ENCODE assay signal across 8 mouse cellular contexts in genomic region chr9:66181126-66181825, GRCm38 (mm10). TPM values are rescaled to one million over a fixed set of nuclear protein-coding genes. Genes with fewer than 3 reads are reported as not detected.
DNase-seq lines count a peak whose midpoint lies in the region; ATAC-seq lines count a peak whose summit lies in the region.

No protein-coding gene starts in this region.

- no peaks in the 10 kb centered on the region for H3K9me3 ChIP-seq in heart, embryonic 12.5 days (replicated peaks)
- no peaks in the 10 kb centered on the region for H3K9me3 ChIP-seq in limb, embryonic 12.5 days

- no peak for DNase-seq in heart, adult 18-20 months
- DNase-seq in ZHBTc4 (ENCODE audit: low read depth, low spot score), result peak; percentile 72
- no peak for DNase-seq in layer of hippocampus, adult 18-20 months (ENCODE audit: low spot score in 2 of 2)
- no peak for DNase-seq in gastrocnemius, postnatal 25 days
- DNase-seq in thymus, postnatal 25 days, result no peak

- H3K9ac ChIP-seq in heart, embryonic 12.5 days, result no peak overlapping the region
- no peak overlapping the region for H3K9ac ChIP-seq in limb, embryonic 12.5 days (replicated peaks)

- ATAC-seq in heart, embryonic 12.5 days (ENCODE audit: insufficient number of reproducible peaks, low FRiP score), result peak; percentile 82
- 0 out of 2 replicates have a peak, but pooled peaks have one; percentile 73 for ATAC-seq in limb, embryonic 12.5 days (ENCODE audit: insufficient number of reproducible peaks, insufficient read depth, low FRiP score, low TSS enrichment, low read depth)
- ATAC-seq in megakaryocyte progenitor cell, adult 5-6 weeks (replicated peaks; ENCODE audit: poor library complexity), result peak; percentile 39

- H3K27me3 ChIP-seq in heart, embryonic 12.5 days (replicated peaks), result no peaks in the 10 kb centered on the region
- no peaks in the 10 kb centered on the region for H3K27me3 ChIP-seq in limb, embryonic 12.5 days

- H3K36me3 ChIP-seq in heart, embryonic 12.5 days, result no peaks in the 10 kb centered on the region
- H3K36me3 ChIP-seq in limb, embryonic 12.5 days, result no peaks in the 10 kb centered on the region

- WGBS in heart, embryonic 12.5 days, result 47% methylated on average over 4 of the region's 4 CpGs
- WGBS in limb, embryonic 12.5 days, result 69% methylated on average over 4 of the region's 4 CpGs

- H3K4me3 ChIP-seq in heart, embryonic 12.5 days, result no peak overlapping the region
- H3K4me3 ChIP-seq in limb, embryonic 12.5 days (replicated peaks), result no peak overlapping the region

- H3K4me1 ChIP-seq in heart, embryonic 12.5 days (replicated peaks), result peaks cover 32% of the 10 kb centered on the region
- H3K4me1 ChIP-seq in limb, embryonic 12.5 days (replicated peaks), result peaks cover 11% of the 10 kb centered on the region; the same call in 1 of the 2 replicates

- peak overlapping the region; percentile 67 for H3K27ac ChIP-seq in heart, embryonic 12.5 days (ENCODE audit: poor library complexity, severe bottlenecking)
- peak overlapping the region; percentile 62 for H3K27ac ChIP-seq in limb, embryonic 12.5 days

- peak overlapping the region; percentile 6 for H3K4me2 ChIP-seq in heart, embryonic 12.5 days
- H3K4me2 ChIP-seq in limb, embryonic 12.5 days, result no peak overlapping the region

RNA-seq across cellular contexts. Expression of gene Dapk2, which starts 23.3 kb away (rescaled TPM):
- 6.4 and 8.1 TPM in 2 replicates for polyA plus RNA-seq in heart, embryonic 12.5 days (2016; fragmentation: Nextera tagmentation; extraction: Ambion mirVana)
- 1 to 10 TPM; 4.0 to 4.9 TPM for total RNA-seq in heart, adult 18-20 months (2021)
- polyA plus RNA-seq in limb, embryonic 12.5 days (2016; fragmentation: Nextera tagmentation; extraction: Ambion mirVana), result 5.2 and 5.7 TPM in 2 replicates
- 0.84 and 0.90 TPM in 2 replicates for total RNA-seq in megakaryocyte progenitor cell, adult 5-6 weeks (2015)
- 0.83 and 2.5 TPM in 2 replicates for total RNA-seq in megakaryocyte progenitor cell, adult 5-6 weeks (2017)
- under 1 TPM; 0.76 to 0.92 TPM for total RNA-seq in layer of hippocampus, adult 18-20 months (2021)
- total RNA-seq in gastrocnemius, postnatal 25 days (2021), result 10 to 100 TPM; 25.7 to 27.9 TPM

RNA-seq across cellular contexts. Expression of gene Ciao2a, which starts 54.9 kb away (rescaled TPM):
- polyA plus RNA-seq in heart, embryonic 12.5 days (2016; fragmentation: Nextera tagmentation; extraction: Ambion mirVana), result 161 and 176 TPM in 2 replicates
- 10 to 100 TPM; 68.7 to 71.3 TPM for total RNA-seq in heart, adult 18-20 months (2021)
- polyA plus RNA-seq in limb, embryonic 12.5 days (2016; fragmentation: Nextera tagmentation; extraction: Ambion mirVana), result 172 and 176 TPM in 2 replicates
- total RNA-seq in megakaryocyte progenitor cell, adult 5-6 weeks (2015), result 306 and 323 TPM in 2 replicates
- 166 and 204 TPM in 2 replicates for total RNA-seq in megakaryocyte progenitor cell, adult 5-6 weeks (2017)
- total RNA-seq in layer of hippocampus, adult 18-20 months (2021), result 10 to 100 TPM; 29.4 to 30.5 TPM
- 10 to 100 TPM; 42.1 to 47.7 TPM for total RNA-seq in gastrocnemius, postnatal 25 days (2021)

RNA-seq across cellular contexts. Expression of gene Snx1, which starts 54.9 kb away (rescaled TPM):
- polyA plus RNA-seq in heart, embryonic 12.5 days (2016; fragmentation: Nextera tagmentation; extraction: Ambion mirVana), result 68.8 and 72.1 TPM in 2 replicates
- 10 to 100 TPM; 27.3 to 27.8 TPM for total RNA-seq in heart, adult 18-20 months (2021)
- polyA plus RNA-seq in limb, embryonic 12.5 days (2016; fragmentation: Nextera tagmentation; extraction: Ambion mirVana), result 126 and 128 TPM in 2 replicates
- 54.4 and 54.8 TPM in 2 replicates for total RNA-seq in megakaryocyte progenitor cell, adult 5-6 weeks (2015)
- total RNA-seq in megakaryocyte progenitor cell, adult 5-6 weeks (2017), result 104 and 107 TPM in 2 replicates
- total RNA-seq in layer of hippocampus, adult 18-20 months (2021), result 10 to 100 TPM; 91.8 to 94.8 TPM
- 10 to 100 TPM; 14.0 to 16.7 TPM for total RNA-seq in gastrocnemius, postnatal 25 days (2021)

Comparison
In these comparisons a context has a peak if more than half of its experiments do, and no peak if none do; other contexts are left out.
1. RNA of gene Dapk2, which starts 23.3 kb away (total RNA-seq): 25.7 to 27.9 TPM in gastrocnemius, postnatal 25 days; 4.0 to 4.9 TPM in heart, adult 18-20 months, 0.76 to 0.92 TPM in layer of hippocampus, adult 18-20 months and 0.83 to 2.5 TPM in megakaryocyte progenitor cell, adult 5-6 weeks; every median in the first group is over 4 times any median in the second.
2. Peak in every context shown above with its lines, with median percentiles within 50 percentile points of each other: ATAC-seq.